Mouse (Mus musculus) embryonic facial prominence, embryonic 13.5 days (tissue): ENCODE results near the gene Hist1h3f. TPM values are rescaled to one million over a fixed set of nuclear protein-coding genes. Genes with fewer than 3 reads are reported as not detected.

ENCODE experiments used
- ATAC-seq: fragments of 200-750 bp; cut with Nextera tagmentation; 2 replicates; pipeline ENCODE4 v1.8.0; 2017; ENCODE audit warnings: low read depth; ENCODE audit not compliant: insufficient number of reproducible peaks, insufficient read depth, low FRiP score, low TSS enrichment
- H3K27ac ChIP-seq: fragments of 300-500 bp; sonication (generic); 2 replicates; pipeline ENCODE4 v1.5.1; 2015; ENCODE audit warnings: moderate library complexity, mild to moderate bottlenecking, inconsistent platforms
- H3K27me3 ChIP-seq: fragments of 300-500 bp; sonication (generic); 2 replicates; pipeline ENCODE4 v1.6.1; 2015; ENCODE audit warnings: mild to moderate bottlenecking, inconsistent platforms
- H3K36me3 ChIP-seq: fragments of 300-500 bp; sonication (generic); 2 replicates; pipeline ENCODE4 v1.6.1; 2015; ENCODE audit warnings: mild to moderate bottlenecking, inconsistent platforms
- H3K4me1 ChIP-seq: fragments of 300-500 bp; sonication (generic); 2 replicates; pipeline ENCODE4 v1.6.1; 2015; ENCODE audit warnings: inconsistent platforms
- H3K4me2 ChIP-seq: fragments of 300-500 bp; sonication (generic); 2 replicates; pipeline ENCODE4 v1.6.1; 2015; ENCODE audit warnings: moderate library complexity, mild to moderate bottlenecking, inconsistent platforms
- H3K4me3 ChIP-seq: fragments of 300-500 bp; sonication (generic); 2 replicates; pipeline ENCODE4 v1.5.1; 2015; ENCODE audit warnings: mild to moderate bottlenecking, inconsistent platforms
- H3K9ac ChIP-seq: fragments of 300-500 bp; sonication (generic); 2 replicates; pipeline ENCODE4 v1.6.1; 2015; ENCODE audit warnings: mild to moderate bottlenecking, inconsistent platforms
- H3K9me3 ChIP-seq: fragments of 300-500 bp; sonication (generic); 2 replicates; pipeline ENCODE4 v1.6.1; 2016; ENCODE audit warnings: inconsistent platforms
- WGBS: fragments of 180-500 bp; shearing (Covaris S2); methylation state at CpG from one replicate; pipeline ENCODE4 v1.1.7; 2015; ENCODE audit warnings: mixed read lengths; 5-methylcytosine and 5-hydroxymethylcytosine counted together
- microRNA-seq: library from miRNA; unstranded; fragments of <30 nt; microRNA quantifications from one replicate; pipeline ENCODE4, GENCODE M21; 2016
- polyA plus RNA-seq: library from polyadenylated mRNA; unstranded; fragments of >200 nt; fragmentation: Nextera tagmentation; extraction: Ambion mirVana; gene quantifications from 2 replicates; pipeline ENCODE4 v1.2.1, GENCODE M21; 2015

The Hist1h3f gene
- polyA plus RNA-seq, 1 experiment from 2014 or later: 1.2 TPM

GRCm38 (mm10) chr13:23592614-23593013, 48.8 kb downstream of the Hist1h3f start:
- ATAC-seq: no peak
- Histone ChIP-seq H3K9ac (no peak overlapping the region), H3K27ac (no peak overlapping the region), H3K27me3 (no peaks in the 10 kb centered on the region), H3K9me3 (no peaks in the 10 kb centered on the region), H3K36me3 (no peaks in the 10 kb centered on the region), H3K4me2 (no peak overlapping the region), H3K4me1 (no peaks in the 10 kb centered on the region), H3K4me3 (no peak overlapping the region)
- 70% methylated on average over 7 of the region's 7 CpGs for WGBS

DNA sequence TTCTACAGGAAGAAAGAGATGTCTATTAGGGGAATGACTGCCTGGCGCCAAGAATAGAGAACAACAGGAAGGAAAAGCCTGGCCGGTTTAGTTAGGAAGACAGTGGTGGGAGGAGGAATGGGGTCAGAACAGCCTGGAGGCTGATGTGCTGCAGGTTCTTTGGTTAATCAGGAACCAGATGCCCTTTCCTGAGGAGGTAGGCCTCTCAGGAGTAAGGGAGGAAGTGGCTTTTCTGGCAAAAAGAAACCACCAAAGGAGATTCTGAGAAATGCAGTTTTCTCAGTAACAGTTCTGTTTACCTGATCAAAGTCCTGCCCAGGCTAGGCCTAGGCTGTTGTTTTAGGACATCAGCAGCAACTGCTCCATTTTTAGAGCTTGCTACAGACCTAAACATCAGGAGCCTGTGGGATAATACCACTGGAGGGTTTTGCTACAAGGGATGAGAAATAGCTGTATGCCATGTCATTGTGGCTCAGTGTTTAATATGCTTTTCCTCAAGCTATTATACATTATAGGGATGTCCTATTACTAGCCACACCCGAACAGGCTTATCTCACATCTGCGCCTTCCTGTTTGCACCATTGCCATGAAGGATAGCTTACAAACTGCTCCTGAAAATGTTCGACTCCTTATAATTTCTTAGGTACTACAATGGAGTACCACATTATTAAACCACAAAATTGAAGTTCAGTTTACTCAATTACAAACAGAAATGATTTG, 49.4 kb downstream of the Hist1h3f start:
- Histone ChIP-seq H3K4me2 (no peak overlapping the region), H3K9ac (no peak overlapping the region), H3K36me3 (no peaks in the 10 kb centered on the region), H3K27me3 (no peaks in the 10 kb centered on the region), H3K9me3 (no peaks in the 10 kb centered on the region), H3K4me1 (no peaks in the 10 kb centered on the region), H3K4me3 (no peak overlapping the region), H3K27ac (peak overlapping the region; percentile 44)
- WGBS: 65% methylated on average over 5 of the region's 5 CpGs
- ATAC-seq: no peak

Small RNAs within 50 kb of the gene (microRNA-seq; reads per million reads assigned to microRNA genes)
- gene Gm44297: not detected
- not detected for gene Gm44359
- gene Gm44394: not detected
- gene n-TStga1: 0.55 reads per million

Other genes with a start within 250 kb of the Hist1h3f start
- gene Zfp322a, start 174.8 kb upstream of the Hist1h3f start, polyA plus RNA-seq: 60.5 and 63.8 TPM in 2 replicates
- 13.1 and 14.6 TPM in 2 replicates for gene Abt1, start 120.2 kb upstream of the Hist1h3f start, polyA plus RNA-seq
- not detected in 2 replicates for gene Btn1a1, start 78.2 kb upstream of the Hist1h3f start, polyA plus RNA-seq
- gene Btn2a2, start 55.2 kb upstream of the Hist1h3f start, polyA plus RNA-seq: 1.5 and 1.7 TPM in 2 replicates
- 7.3 and 7.9 TPM in 2 replicates for gene Hist1h4h, start 13.0 kb upstream of the Hist1h3f start, polyA plus RNA-seq
- 6.6 and 13.4 TPM in 2 replicates for gene Hist1h2af, start 10.1 kb upstream of the Hist1h3f start, polyA plus RNA-seq
- 5.3 and 6.7 TPM in 2 replicates for gene Hist1h3g, start 8.6 kb upstream of the Hist1h3f start, polyA plus RNA-seq
- gene Hist1h2bh, start 660 bp upstream of the Hist1h3f start, polyA plus RNA-seq: 0.98 and 1.4 TPM in 2 replicates
- gene Hist1h4f, start 7.6 kb downstream of the Hist1h3f start, polyA plus RNA-seq: 2.9 TPM in 1 of 2 replicates, not detected in the other
- 0.52 and 0.61 TPM in 2 replicates for gene Hist1h1d, start 9.2 kb downstream of the Hist1h3f start, polyA plus RNA-seq
- 5.8 and 8.7 TPM in 2 replicates for gene Hist1h3e, start 18.3 kb downstream of the Hist1h3f start, polyA plus RNA-seq
- gene Hist1h2ae, start 27.2 kb downstream of the Hist1h3f start, polyA plus RNA-seq: 108 and 115 TPM in 2 replicates
- gene Hist1h2bg, start 27.3 kb downstream of the Hist1h3f start, polyA plus RNA-seq: 7.5 and 10.6 TPM in 2 replicates
- gene Hist1h2bf, start 30.1 kb downstream of the Hist1h3f start, polyA plus RNA-seq: 12.2 and 13.4 TPM in 2 replicates
- 1.7 and 3.1 TPM in 2 replicates for gene Hist1h2ad, start 30.3 kb downstream of the Hist1h3f start, polyA plus RNA-seq
- 7.6 and 8.4 TPM in 2 replicates for gene Hist1h3d, start 31.7 kb downstream of the Hist1h3f start, polyA plus RNA-seq
- gene Hist1h4d, start 37.5 kb downstream of the Hist1h3f start, polyA plus RNA-seq: 141 and 160 TPM in 2 replicates
- 3.3 and 4.1 TPM in 2 replicates for gene Hist1h2be, start 77.1 kb downstream of the Hist1h3f start, polyA plus RNA-seq
- 24.8 and 26.3 TPM in 2 replicates for gene Hist1h1e, start 78.5 kb downstream of the Hist1h3f start, polyA plus RNA-seq
- gene Hist1h2ac, start 139.9 kb downstream of the Hist1h3f start, polyA plus RNA-seq: 1.2 and 1.4 TPM in 2 replicates
- gene Hist1h2bc, start 140.1 kb downstream of the Hist1h3f start, polyA plus RNA-seq: 37.5 and 39.3 TPM in 2 replicates
- not detected in 2 replicates for gene Hist1h1t, start 151.8 kb downstream of the Hist1h3f start, polyA plus RNA-seq
- gene Hist1h4c, start 154.4 kb downstream of the Hist1h3f start, polyA plus RNA-seq: 6.3 and 9.0 TPM in 2 replicates
- 5.1 and 6.5 TPM in 2 replicates for gene Hfe, start 166.8 kb downstream of the Hist1h3f start, polyA plus RNA-seq
- gene Hist1h1c, start 194.8 kb downstream of the Hist1h3f start, polyA plus RNA-seq: 25.0 and 28.9 TPM in 2 replicates
- gene Hist1h3c, start 201.6 kb downstream of the Hist1h3f start, polyA plus RNA-seq: 11.3 and 14.4 TPM in 2 replicates
- 3.5 and 4.2 TPM in 2 replicates for gene Hist1h2bb, start 202.7 kb downstream of the Hist1h3f start, polyA plus RNA-seq
- 53.1 and 58.6 TPM in 2 replicates for gene Hist1h2ab, start 207.1 kb downstream of the Hist1h3f start, polyA plus RNA-seq
- 15.6 and 18.1 TPM in 2 replicates for gene Hist1h3b, start 208.2 kb downstream of the Hist1h3f start, polyA plus RNA-seq
- gene Hist1h4b, start 213.0 kb downstream of the Hist1h3f start, polyA plus RNA-seq: 7.6 and 9.2 TPM in 2 replicates
- gene Hist1h4a, start 217.2 kb downstream of the Hist1h3f start, polyA plus RNA-seq: not detected in 2 replicates
- 5.8 and 8.6 TPM in 2 replicates for gene Hist1h3a, start 218.3 kb downstream of the Hist1h3f start, polyA plus RNA-seq
- 4.5 and 5.9 TPM in 2 replicates for gene Hist1h1a, start 219.6 kb downstream of the Hist1h3f start, polyA plus RNA-seq
- gene Trim38, start 225.9 kb downstream of the Hist1h3f start, polyA plus RNA-seq: not detected in 2 replicates